Mouse (Mus musculus): ENCODE data around the gene Pld5. TPM values are rescaled to one million over a fixed set of nuclear protein-coding genes. Genes with fewer than 3 reads are reported as not detected.

Gene Pld5
- total RNA-seq, 2 experiments from 2014 or later = 0.74 to 0.97 TPM

- intact Hi-C loops (cut with DNase I) = no loop called here
- no peak for DNase-seq
Measured at GRCm38 (mm10) chr1:175967004-175967745, 307.9 kb downstream of the Pld5 start.

- intact Hi-C loops (cut with DNase I) = no loop called here
- DNase-seq = no peak
Measured at GRCm38 (mm10) chr1:175961786-175962185, 313.3 kb downstream of the Pld5 start.

GRCm38 (mm10) chr1:175950851-175951250 is 324.3 kb downstream of the Pld5 start:
- intact Hi-C loops (cut with DNase I) = no loop called here
- DNase-seq = no peak

- intact Hi-C loops (cut with DNase I) = no loop called here
- no peak for DNase-seq
Measured at GRCm38 (mm10) chr1:175950421-175950820, 324.7 kb downstream of the Pld5 start.

GRCm38 (mm10) chr1:175946718-175947315 is 328.3 kb downstream of the Pld5 start:
- DNase-seq = no peak
- intact Hi-C loops (cut with DNase I) = no loop called here

DNA sequence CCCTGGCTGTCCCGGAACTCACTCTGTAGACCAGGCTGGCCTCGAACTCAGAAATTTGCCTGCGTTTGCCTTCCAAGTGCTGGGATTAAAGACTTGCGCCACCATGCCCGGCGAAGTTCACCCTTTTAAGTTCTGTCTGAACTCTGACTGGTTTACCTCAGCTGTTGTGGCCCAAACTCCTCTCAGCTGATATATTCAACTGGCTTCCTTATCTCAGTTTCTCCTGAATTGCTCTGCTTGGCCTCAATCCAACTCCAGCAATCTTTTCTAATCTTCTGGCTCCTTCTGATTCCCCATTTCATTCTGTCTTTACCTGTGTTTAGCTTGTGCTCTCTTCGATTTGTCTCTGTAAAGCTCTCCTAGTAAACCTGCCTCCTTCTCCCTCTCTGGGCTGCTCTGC is 331.9 kb downstream of the Pld5 start:
- intact Hi-C loops (cut with DNase I) = no loop called here
- DNase-seq = no peak

- no peak for DNase-seq
- intact Hi-C loops (cut with DNase I) = loop anchor here (5.0 kb wide), 1 partner anchor 924 kb away; no protein-coding TSS in a partner anchor
Measured at GRCm38 (mm10) chr1:175938731-175939130, 336.4 kb downstream of the Pld5 start.

DNA sequence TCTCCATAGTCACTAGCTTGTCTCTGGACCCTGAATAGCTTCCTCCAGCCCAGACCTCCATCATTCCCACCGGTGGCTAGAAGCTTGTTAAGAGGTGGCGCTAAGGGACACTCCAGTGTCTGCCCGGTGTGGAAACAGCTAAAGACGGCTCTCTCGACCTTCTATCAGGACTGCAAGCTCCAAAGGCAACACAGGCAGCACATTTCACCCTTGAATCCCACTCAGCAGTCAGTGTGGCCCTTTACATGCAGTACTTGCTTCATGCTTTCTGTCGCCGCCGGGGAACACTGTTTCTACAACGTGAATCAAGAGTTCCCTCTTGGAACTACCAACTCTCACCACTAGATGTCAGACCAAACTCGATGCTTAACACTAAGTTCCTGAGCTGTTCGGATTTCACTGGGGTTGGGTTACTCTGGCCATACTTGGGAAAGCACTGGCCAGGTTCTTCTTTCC is 338.8 kb downstream of the Pld5 start:
- DNase-seq = no peak

DNA sequence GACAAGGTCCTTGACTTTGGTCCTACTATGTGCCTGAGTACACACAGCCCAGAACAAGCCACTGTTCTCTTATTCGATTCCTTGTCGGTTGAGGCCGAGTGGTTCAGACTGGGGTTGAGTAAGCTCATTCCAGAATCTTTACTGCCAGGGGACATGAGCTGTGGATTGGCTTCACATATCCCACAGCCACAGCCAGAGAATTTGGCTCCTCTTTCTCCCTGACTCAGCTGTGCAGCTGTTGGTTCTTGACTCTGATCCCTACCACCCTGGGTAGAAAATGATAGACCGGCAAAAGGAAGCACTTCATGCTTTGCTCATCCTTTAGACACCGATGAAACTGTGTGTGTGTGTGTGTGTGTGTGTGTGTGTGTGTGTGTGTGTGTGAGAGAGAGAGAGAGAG is 343.7 kb downstream of the Pld5 start:
- intact Hi-C loops (cut with DNase I) = no loop called here

More for the DNA sequence above, 338.8 kb downstream of the Pld5 start:
- intact Hi-C loops (cut with DNase I) = loop anchor here (2.0 to 5.0 kb wide), 2 partner anchors 766 to 926 kb away; no protein-coding TSS in a partner anchor

GRCm38 (mm10) chr1:175923848-175924787 is 351.0 kb downstream of the Pld5 start:
- peak; percentile 43 to 58 for DNase-seq
- intact Hi-C loops (cut with DNase I) = loop anchor here (5.0 to 10.0 kb wide), 2 partner anchors 297 to 869 kb away; partner anchors contain the start of gene Fh1

More for the DNA sequence above, 343.7 kb downstream of the Pld5 start:
- DNase-seq = no peak

DNA sequence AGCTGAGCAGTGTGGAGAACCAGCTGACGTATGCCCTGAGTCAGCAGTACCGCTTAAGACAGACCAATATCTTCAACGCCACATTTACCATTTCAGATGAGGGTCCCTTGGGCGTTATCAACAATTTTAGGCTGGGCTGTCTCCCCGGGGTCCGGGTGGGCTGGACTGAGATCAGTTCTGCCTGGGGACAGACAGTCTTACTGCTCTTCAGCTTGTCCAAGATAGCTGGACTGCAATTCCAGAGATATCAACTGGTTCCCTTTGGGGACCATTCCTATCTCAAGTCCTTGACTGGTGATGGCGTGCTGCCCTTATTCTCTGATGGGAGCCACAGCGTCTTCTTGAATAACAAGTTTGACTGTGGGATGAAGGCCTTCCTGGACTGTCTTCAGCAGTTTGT is 354.0 kb downstream of the Pld5 start:
- DNase-seq = no peak
- intact Hi-C loops (cut with DNase I) = loop anchor here (5.0 to 10.0 kb wide), 2 partner anchors 294 to 866 kb away; partner anchors contain the start of gene Fh1

DNA sequence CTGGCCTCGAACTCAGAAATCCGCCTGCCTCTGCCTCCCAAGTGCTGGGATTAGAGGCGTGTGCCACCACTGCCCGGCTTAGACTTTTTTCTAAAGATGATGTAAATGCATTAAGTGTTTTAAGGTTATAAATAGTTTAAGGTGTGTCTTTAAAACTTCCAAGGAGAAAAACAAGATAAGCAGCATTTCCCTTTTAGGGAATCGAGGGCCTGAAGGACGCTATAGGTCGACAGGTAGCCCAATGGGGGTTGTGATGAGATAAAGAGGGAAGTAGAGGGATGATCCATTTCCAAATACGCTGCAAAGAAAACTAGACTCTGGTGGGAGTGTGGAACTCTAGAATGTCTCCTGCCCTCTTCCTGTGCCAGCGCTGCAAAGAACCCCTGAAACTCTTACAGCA is 355.1 kb downstream of the Pld5 start, which contains the start of gene Gm38100:
TSS of gene Gm38100 (plus strand) at position 301 of the 400 bp plus-strand sequence.
- intact Hi-C loops (cut with DNase I) = loop anchor here (5.0 to 10.0 kb wide), 2 partner anchors 293 to 865 kb away; partner anchors contain the start of gene Fh1
- DNase-seq = no peak

DNA sequence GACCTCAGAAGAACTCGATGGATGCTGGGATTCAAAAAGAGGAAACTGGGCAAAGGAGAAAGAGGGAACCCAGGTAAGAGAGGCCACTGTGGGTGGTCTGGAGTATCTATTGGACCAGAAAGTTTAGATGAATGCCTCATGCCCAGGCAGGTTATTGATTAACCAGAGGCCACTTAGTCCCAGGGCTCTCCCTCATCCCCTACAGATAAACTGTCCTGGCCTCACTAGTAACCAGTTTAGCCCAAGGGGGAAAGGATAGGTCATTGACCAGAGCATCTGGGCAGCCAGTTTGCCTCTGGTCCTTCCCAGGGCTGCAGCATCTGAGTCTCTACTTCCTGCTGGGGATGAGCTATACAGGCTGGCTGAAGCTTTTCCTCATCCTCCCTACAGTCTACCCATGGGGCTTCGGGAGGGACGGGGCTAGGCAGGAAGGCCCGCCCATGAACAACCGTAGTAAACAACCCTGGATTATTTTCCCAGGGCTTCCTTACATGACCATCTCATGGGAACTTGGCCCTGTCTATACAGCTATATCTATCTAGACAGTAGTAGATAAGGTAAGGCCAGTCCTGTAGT is 361.3 kb downstream of the Pld5 start:
- no peak for DNase-seq
- intact Hi-C loops (cut with DNase I) = loop anchor here (5.0 kb wide), 1 partner anchor 277 kb away; no protein-coding TSS in a partner anchor
